Mouse (Mus musculus): Measurements from ENCODE around the gene Ralgapb. TPM values are rescaled to one million over a fixed set of nuclear protein-coding genes. Genes with fewer than 3 reads are reported as not detected.

Ralgapb gene
- polyA plus RNA-seq, 1 experiment from 2014 or later = 17.8 TPM

- H3K9ac ChIP-seq (ENCODE audit: low read length) = no peak overlapping the region
- H3K9me3 ChIP-seq (ENCODE audit: control insufficient read depth, low read length) = no peaks in the 10 kb centered on the region
- no peak overlapping the region for H3K4me3 ChIP-seq (ENCODE audit: control insufficient read depth in 1 of 2, insufficient read depth in 1 of 2, low read depth in 1 of 2, low read length in 2 of 2)
- no peaks in the 10 kb centered on the region for H3K27me3 ChIP-seq (ENCODE audit: control insufficient read depth, insufficient read depth, low read length)
- WGBS = 76% methylated on average over 4 of the region's 4 CpGs
- no peak for ATAC-seq (ENCODE audit: insufficient number of reproducible peaks, insufficient read depth, low FRiP score, low read depth)
- H3K4me1 ChIP-seq (ENCODE audit: control insufficient read depth in 2 of 2, insufficient read depth in 2 of 2, low read length in 2 of 2) = no peaks in the 10 kb centered on the region
- H3K4me2 ChIP-seq (ENCODE audit: low read length) = no peak overlapping the region
- peaks cover 83% of the 10 kb centered on the region for H3K36me3 ChIP-seq (ENCODE audit: control insufficient read depth, insufficient read depth, low read length)
- H3K27ac ChIP-seq (replicated peaks in 1 of 2; ENCODE audit: control insufficient read depth in 1 of 2, insufficient read depth in 1 of 2, low read depth in 2 of 2, low read length in 2 of 2) = no peak overlapping the region
Observed at GRCm38 (mm10) chr2:158456451-158456850, 46.8 kb downstream of the Ralgapb start.

GRCm38 (mm10) chr2:158457610-158458009 is 48.0 kb downstream of the Ralgapb start:
- no peaks in the 10 kb centered on the region for H3K4me1 ChIP-seq (ENCODE audit: control insufficient read depth in 2 of 2, insufficient read depth in 2 of 2, low read length in 2 of 2)
- no peak overlapping the region for H3K9ac ChIP-seq (ENCODE audit: low read length)
- H3K4me3 ChIP-seq (ENCODE audit: control insufficient read depth in 1 of 2, insufficient read depth in 1 of 2, low read depth in 1 of 2, low read length in 2 of 2) = no peak overlapping the region
- H3K4me2 ChIP-seq (ENCODE audit: low read length) = no peak overlapping the region
- H3K36me3 ChIP-seq (ENCODE audit: control insufficient read depth, insufficient read depth, low read length) = peaks cover 83% of the 10 kb centered on the region
- H3K27me3 ChIP-seq (ENCODE audit: control insufficient read depth, insufficient read depth, low read length) = no peaks in the 10 kb centered on the region
- no peak for ATAC-seq (ENCODE audit: insufficient number of reproducible peaks, insufficient read depth, low FRiP score, low read depth)
- H3K9me3 ChIP-seq (ENCODE audit: control insufficient read depth, low read length) = no peaks in the 10 kb centered on the region
- no peak overlapping the region for H3K27ac ChIP-seq (replicated peaks in 1 of 2; ENCODE audit: control insufficient read depth in 1 of 2, insufficient read depth in 1 of 2, low read depth in 2 of 2, low read length in 2 of 2)
- WGBS = 62% methylated on average over 1 of the region's 1 CpGs

- Histone ChIP-seq H3K9ac (ENCODE audit: low read length) (no peak overlapping the region), H3K4me2 (ENCODE audit: low read length) (no peak overlapping the region), H3K9me3 (ENCODE audit: control insufficient read depth, low read length) (no peaks in the 10 kb centered on the region), H3K4me1 (ENCODE audit: control insufficient read depth in 2 of 2, insufficient read depth in 2 of 2, low read length in 2 of 2) (no peaks in the 10 kb centered on the region), H3K36me3 (ENCODE audit: control insufficient read depth, insufficient read depth, low read length) (peaks cover 84% of the 10 kb centered on the region), H3K27me3 (ENCODE audit: control insufficient read depth, insufficient read depth, low read length) (no peaks in the 10 kb centered on the region), H3K27ac (replicated peaks in 1 of 2; ENCODE audit: control insufficient read depth in 1 of 2, insufficient read depth in 1 of 2, low read depth in 2 of 2, low read length in 2 of 2) (no peak overlapping the region), H3K4me3 (ENCODE audit: control insufficient read depth in 1 of 2, insufficient read depth in 1 of 2, low read depth in 1 of 2, low read length in 2 of 2) (no peak overlapping the region)
- WGBS = 86% methylated on average over 1 of the region's 1 CpGs
- no peak for ATAC-seq (ENCODE audit: insufficient number of reproducible peaks, insufficient read depth, low FRiP score, low read depth)
Observed at GRCm38 (mm10) chr2:158462450-158462849, 52.8 kb downstream of the Ralgapb start.

GRCm38 (mm10) chr2:158474159-158474558 is 64.5 kb downstream of the Ralgapb start:
- no peak for ATAC-seq (ENCODE audit: insufficient number of reproducible peaks, insufficient read depth, low FRiP score, low read depth)
- no peak overlapping the region for H3K27ac ChIP-seq (replicated peaks in 1 of 2; ENCODE audit: control insufficient read depth in 1 of 2, insufficient read depth in 1 of 2, low read depth in 2 of 2, low read length in 2 of 2)
- peaks cover 83% of the 10 kb centered on the region for H3K36me3 ChIP-seq (ENCODE audit: control insufficient read depth, insufficient read depth, low read length)
- 96% methylated on average over 1 of the region's 1 CpGs for WGBS
- no peak overlapping the region for H3K4me3 ChIP-seq (ENCODE audit: control insufficient read depth in 1 of 2, insufficient read depth in 1 of 2, low read depth in 1 of 2, low read length in 2 of 2)
- no peaks in the 10 kb centered on the region for H3K4me1 ChIP-seq (ENCODE audit: control insufficient read depth in 2 of 2, insufficient read depth in 2 of 2, low read length in 2 of 2)
- no peak overlapping the region for H3K9ac ChIP-seq (ENCODE audit: low read length)
- no peaks in the 10 kb centered on the region for H3K9me3 ChIP-seq (ENCODE audit: control insufficient read depth, low read length)
- H3K4me2 ChIP-seq (ENCODE audit: low read length) = no peak overlapping the region
- no peaks in the 10 kb centered on the region for H3K27me3 ChIP-seq (ENCODE audit: control insufficient read depth, insufficient read depth, low read length)

GRCm38 (mm10) chr2:158477640-158478039 is 68.0 kb downstream of the Ralgapb start:
- Histone ChIP-seq H3K27ac (replicated peaks in 1 of 2; ENCODE audit: control insufficient read depth in 1 of 2, insufficient read depth in 1 of 2, low read depth in 2 of 2, low read length in 2 of 2) (no peak overlapping the region), H3K4me1 (ENCODE audit: control insufficient read depth in 2 of 2, insufficient read depth in 2 of 2, low read length in 2 of 2) (no peaks in the 10 kb centered on the region), H3K4me3 (ENCODE audit: control insufficient read depth in 1 of 2, insufficient read depth in 1 of 2, low read depth in 1 of 2, low read length in 2 of 2) (no peak overlapping the region), H3K9me3 (ENCODE audit: control insufficient read depth, low read length) (no peaks in the 10 kb centered on the region), H3K4me2 (ENCODE audit: low read length) (no peak overlapping the region), H3K36me3 (ENCODE audit: control insufficient read depth, insufficient read depth, low read length) (peaks cover 93% of the 10 kb centered on the region), H3K9ac (ENCODE audit: low read length) (no peak overlapping the region), H3K27me3 (ENCODE audit: control insufficient read depth, insufficient read depth, low read length) (no peaks in the 10 kb centered on the region)
- 76% methylated on average over 3 of the region's 3 CpGs for WGBS
- ATAC-seq (ENCODE audit: insufficient number of reproducible peaks, insufficient read depth, low FRiP score, low read depth) = no peak

GRCm38 (mm10) chr2:158498457-158498856 is 88.8 kb downstream of the Ralgapb start:
- H3K9me3 ChIP-seq (ENCODE audit: control insufficient read depth, low read length) = no peaks in the 10 kb centered on the region
- WGBS = 81% methylated on average over 5 of the region's 5 CpGs
- H3K36me3 ChIP-seq (ENCODE audit: control insufficient read depth, insufficient read depth, low read length) = peaks cover 63% of the 10 kb centered on the region

GRCm38 (mm10) chr2:158501836-158502812 is 92.5 kb downstream of the Ralgapb start, which contains the start of gene Adig:
Gene Adig (plus strand): TSS chr2:158502612.
- 69% methylated on average over 11 of the region's 11 CpGs for WGBS

More at GRCm38 (mm10) chr2:158498457-158498856, 88.8 kb downstream of the Ralgapb start:
- no peak overlapping the region for H3K9ac ChIP-seq (ENCODE audit: low read length)
- no peak overlapping the region for H3K27ac ChIP-seq (replicated peaks in 1 of 2; ENCODE audit: control insufficient read depth in 1 of 2, insufficient read depth in 1 of 2, low read depth in 2 of 2, low read length in 2 of 2)
- no peak overlapping the region for H3K4me2 ChIP-seq (ENCODE audit: low read length)
- no peak overlapping the region for H3K4me3 ChIP-seq (ENCODE audit: control insufficient read depth in 1 of 2, insufficient read depth in 1 of 2, low read depth in 1 of 2, low read length in 2 of 2)
- no peak for ATAC-seq (ENCODE audit: insufficient number of reproducible peaks, insufficient read depth, low FRiP score, low read depth)
- no peaks in the 10 kb centered on the region for H3K27me3 ChIP-seq (ENCODE audit: control insufficient read depth, insufficient read depth, low read length)
- H3K4me1 ChIP-seq (ENCODE audit: control insufficient read depth in 2 of 2, insufficient read depth in 2 of 2, low read length in 2 of 2) = no peaks in the 10 kb centered on the region

More at GRCm38 (mm10) chr2:158501836-158502812, 92.5 kb downstream of the Ralgapb start, which contains the start of gene Adig:
- no peak for ATAC-seq (ENCODE audit: insufficient number of reproducible peaks, insufficient read depth, low FRiP score, low read depth)
- Histone ChIP-seq H3K9ac (ENCODE audit: low read length) (no peak within 1 kb of the TSS), H3K4me1 (ENCODE audit: control insufficient read depth in 2 of 2, insufficient read depth in 2 of 2, low read length in 2 of 2) (no peaks in the 10 kb centered on the region), H3K4me3 (ENCODE audit: control insufficient read depth in 1 of 2, insufficient read depth in 1 of 2, low read depth in 1 of 2, low read length in 2 of 2) (no peak within 1 kb of the TSS), H3K9me3 (ENCODE audit: control insufficient read depth, low read length) (no peaks in the 10 kb centered on the region), H3K27me3 (ENCODE audit: control insufficient read depth, insufficient read depth, low read length) (no peaks in the 10 kb centered on the region), H3K27ac (replicated peaks in 1 of 2; ENCODE audit: control insufficient read depth in 1 of 2, insufficient read depth in 1 of 2, low read depth in 2 of 2, low read length in 2 of 2) (no peak within 1 kb of the TSS), H3K36me3 (ENCODE audit: control insufficient read depth, insufficient read depth, low read length) (peaks cover 28% of the 10 kb centered on the region), H3K4me2 (ENCODE audit: low read length) (no peak within 1 kb of the TSS)

Measured in heart, embryonic 14.5 days (tissue).